In the genomic region with DNA sequence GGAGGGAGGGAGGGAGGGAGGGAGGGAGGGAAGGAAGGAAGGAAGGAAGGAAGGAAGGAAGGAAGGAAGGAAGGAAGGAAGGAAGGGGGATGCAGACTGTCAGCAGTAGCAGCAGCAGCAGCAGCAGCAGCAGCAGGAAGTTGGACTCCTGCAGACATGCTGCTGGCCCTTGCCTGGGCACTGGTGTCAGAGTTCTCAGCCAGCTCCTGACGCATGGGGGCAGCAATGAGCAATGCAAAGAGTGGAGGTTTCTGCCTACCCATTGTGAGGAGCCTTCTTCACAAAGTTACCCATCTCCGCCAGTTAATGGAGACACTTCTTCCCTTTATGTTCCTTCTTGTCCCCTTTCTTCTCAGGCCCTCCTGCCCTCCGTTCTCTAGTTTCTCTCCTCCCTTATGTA, we compare ENCODE assay signal across 8 mouse cellular contexts. TPM values are rescaled to one million over a fixed set of nuclear protein-coding genes. Genes with fewer than 3 reads are reported as not detected.
A peak's percentile ranks its signal among the peaks of the same experiment; 100 is the strongest.
DNase-seq lines count a peak whose midpoint lies in the region; ATAC-seq lines count a peak whose summit lies in the region.
"Had no signal": no experiment of that assay in that cellular context is flagged by ENCODE, and none has a peak within 500 bp of the region (broad histone marks: within the 10 kb centered on the region; RNA-seq: fewer than 3 reads in every experiment).

No protein-coding gene starts in this region.

- H3K4me1 ChIP-seq in midbrain, embryonic 13.5 days (replicated peaks), result no peaks in the 10 kb centered on the region
- H3K4me1 ChIP-seq: liver, embryonic 15.5 days had no signal

- DNase-seq in ES-CJ7 (ENCODE audit: low read depth, low spot score), result peak; percentile 54
- DNase-seq in adrenal gland, adult 2 months, result peak; percentile 78
- DNase-seq in embryo, embryonic 9.5 days (ENCODE audit: extremely low spot score), result peak; percentile 83
- peak; percentile 55 to 73 for DNase-seq in heart, postnatal 36 days
- peak; percentile 67 to 89 for DNase-seq in layer of hippocampus, postnatal 25 days (ENCODE audit: extremely low spot score in 1 of 2, low spot score in 1 of 2)
- DNase-seq in urinary bladder, postnatal 10 days (ENCODE audit: low spot score), result peak; percentile 26

- H3K4me2 ChIP-seq in midbrain, embryonic 13.5 days (replicated peaks), result no peak overlapping the region
- H3K4me2 ChIP-seq: liver, embryonic 15.5 days had no signal

- no peak overlapping the region for H3K27ac ChIP-seq in midbrain, embryonic 13.5 days
- H3K27ac ChIP-seq: liver, embryonic 15.5 days had no signal

- intact Hi-C loops in heart, postnatal 36 days (cut with DNase I), result loop anchor here (1.0 to 2.0 kb wide), 2 partner anchors 135 to 261 kb away; no protein-coding TSS in a partner anchor

- no peak overlapping the region for H3K4me3 ChIP-seq in midbrain, embryonic 13.5 days (replicated peaks)
- H3K4me3 ChIP-seq: liver, embryonic 15.5 days had no signal

- WGBS in midbrain, embryonic 13.5 days, result 23% methylated on average over 3 of the region's 3 CpGs

- H3K9ac ChIP-seq in midbrain, embryonic 13.5 days (replicated peaks), result no peak overlapping the region
- H3K9ac ChIP-seq: liver, embryonic 15.5 days had no signal

- H3K9me3 ChIP-seq in midbrain, embryonic 13.5 days, result no peaks in the 10 kb centered on the region
- H3K9me3 ChIP-seq: liver, embryonic 15.5 days had no signal

- H3K36me3 ChIP-seq in midbrain, embryonic 13.5 days, result no peaks in the 10 kb centered on the region
- H3K36me3 ChIP-seq: liver, embryonic 15.5 days had no signal

- H3K27me3 ChIP-seq in midbrain, embryonic 13.5 days, result 0 out of 2 replicates have a peak, but pooled peaks cover 4% of the 10 kb centered on the region
- H3K27me3 ChIP-seq: liver, embryonic 15.5 days had no signal

- ATAC-seq in midbrain, embryonic 13.5 days, result 0 out of 2 replicates have a peak, but pooled peaks have one; percentile 56

RNA-seq across cellular contexts. Expression of gene Ntm, which starts 40.7 kb away (rescaled TPM):
- total RNA-seq in adrenal gland, adult 2 months (2021), result under 1 TPM; 0.55 to 0.98 TPM
- 0.15 and 0.25 TPM in 2 replicates for polyA plus RNA-seq in adrenal gland, adult 2 months (2012; rRNA removed)
- total RNA-seq in heart, postnatal 36 days (2021), result 1 to 10 TPM; 2.0 to 2.6 TPM
- 100 to 1,000 TPM; 132 to 134 TPM for total RNA-seq in layer of hippocampus, postnatal 25 days (2021)
- 125 and 129 TPM in 2 replicates for polyA plus RNA-seq in midbrain, embryonic 13.5 days (2015; fragmentation: Nextera tagmentation; extraction: Ambion mirVana)

Comparison
In these comparisons a context has a peak if more than half of its experiments do, and no peak if none do; other contexts are left out.
1. DNase-seq: peak in every context shown above with its lines; median percentile 83 in embryo, embryonic 9.5 days; 78 in adrenal gland, adult 2 months; 78 in layer of hippocampus, postnatal 25 days; 64 in heart, postnatal 36 days; 54 in ES-CJ7; 26 in urinary bladder, postnatal 10 days.
2. RNA of gene Ntm, which starts 40.7 kb away (total RNA-seq): 132 to 134 TPM in layer of hippocampus, postnatal 25 days; 2.0 to 2.6 TPM in heart, postnatal 36 days and 0.55 to 0.98 TPM in adrenal gland, adult 2 months; every median in the first group is over 10 times any median in the second.